Mouse (Mus musculus) midbrain, embryonic 10.5 days (tissue): ENCODE data around the gene Pygb. TPM values are rescaled to one million over a fixed set of nuclear protein-coding genes. Genes with fewer than 3 reads are reported as not detected.

ENCODE experiments used
- DNase-seq: peaks from one replicate; pipeline ENCODE4 v3.0.0-alpha.2; 2017; ENCODE audit warnings: low spot score
- H3K27ac ChIP-seq: fragments of 300-500 bp; sonication (generic); replicated peaks from 2 replicates; pipeline ENCODE4 v1.5.1; 2016; ENCODE audit warnings: mild to moderate bottlenecking
- H3K27me3 ChIP-seq: fragments of 300-500 bp; sonication (generic); 2 replicates; pipeline ENCODE4 v1.6.1; 2016; ENCODE audit warnings: low read depth, mild to moderate bottlenecking; ENCODE audit not compliant: poor library complexity, severe bottlenecking
- H3K36me3 ChIP-seq: fragments of 300-500 bp; sonication (generic); 2 replicates; pipeline ENCODE4 v1.6.1; 2016; ENCODE audit warnings: mild to moderate bottlenecking, moderate library complexity
- H3K4me1 ChIP-seq: fragments of 300-500 bp; sonication (generic); 2 replicates; pipeline ENCODE4 v1.6.1; 2016
- H3K4me3 ChIP-seq: fragments of 300-500 bp; sonication (generic); 2 replicates; pipeline ENCODE4 v1.5.1; 2016; ENCODE audit warnings: mild to moderate bottlenecking, moderate library complexity
- H3K9me3 ChIP-seq: fragments of 300-500 bp; sonication (generic); replicated peaks from 2 replicates; pipeline ENCODE4 v1.6.1; 2016; ENCODE audit warnings: mild to moderate bottlenecking
- WGBS: fragments of 180-500 bp; shearing (Covaris S2); methylation state at CpG from one replicate; pipeline ENCODE4 v1.1.7; 2016; 5-methylcytosine and 5-hydroxymethylcytosine counted together
- polyA plus RNA-seq: library from polyadenylated mRNA; unstranded; fragments of >200 nt; fragmentation: Nextera tagmentation; extraction: Ambion mirVana; gene quantifications from 2 replicates; pipeline ENCODE4 v1.2.1, GENCODE M21; 2016

Pygb gene
- polyA plus RNA-seq, 1 experiment from 2014 or later = 62.7 TPM

- WGBS = 92% methylated on average over 9 of the region's 9 CpGs
- Histone ChIP-seq H3K27me3 (no peaks in the 10 kb centered on the region), H3K9me3 (no peaks in the 10 kb centered on the region), H3K27ac (no peak overlapping the region), H3K4me3 (no peak overlapping the region), H3K36me3 (0 out of 2 replicates have a peak, but pooled peaks cover 3% of the 10 kb centered on the region), H3K4me1 (peaks cover 5% of the 10 kb centered on the region; the same call in 1 of the 2 replicates)
- no peak for DNase-seq
Measured at GRCm38 (mm10) chr2:150858724-150859487, 72.4 kb downstream of the Pygb start.

GRCm38 (mm10) chr2:150859709-150860470 is 73.4 kb downstream of the Pygb start:
- H3K27me3 ChIP-seq = no peaks in the 10 kb centered on the region
- no peaks in the 10 kb centered on the region for H3K9me3 ChIP-seq
- H3K36me3 ChIP-seq = 0 out of 2 replicates have a peak, but pooled peaks cover 3% of the 10 kb centered on the region
- no peak overlapping the region for H3K4me3 ChIP-seq
- no peak overlapping the region for H3K27ac ChIP-seq
- DNase-seq = no peak
- 87% methylated on average over 11 of the region's 11 CpGs for WGBS
- H3K4me1 ChIP-seq = peaks cover 3% of the 10 kb centered on the region; the same call in 1 of the 2 replicates

GRCm38 (mm10) chr2:150861128-150861527 is 74.6 kb downstream of the Pygb start:
- no peak overlapping the region for H3K4me3 ChIP-seq
- no peaks in the 10 kb centered on the region for H3K27me3 ChIP-seq
- H3K36me3 ChIP-seq = 0 out of 2 replicates have a peak, but pooled peaks cover 3% of the 10 kb centered on the region
- 93% methylated on average over 2 of the region's 2 CpGs for WGBS
- H3K4me1 ChIP-seq = no peaks in the 10 kb centered on the region
- DNase-seq = no peak
- H3K27ac ChIP-seq = no peak overlapping the region
- peaks cover 4% of the 10 kb centered on the region; the same call in 1 of the 2 replicates for H3K9me3 ChIP-seq

- Histone ChIP-seq H3K4me1 (no peaks in the 10 kb centered on the region), H3K36me3 (no peaks in the 10 kb centered on the region), H3K27ac (no peak overlapping the region), H3K27me3 (no peaks in the 10 kb centered on the region), H3K4me3 (no peak overlapping the region), H3K9me3 (peaks cover 4% of the 10 kb centered on the region; the same call in 1 of the 2 replicates)
- no peak for DNase-seq
- 89% methylated on average over 2 of the region's 2 CpGs for WGBS
Measured at GRCm38 (mm10) chr2:150867021-150867420, 80.5 kb downstream of the Pygb start.

GRCm38 (mm10) chr2:150869446-150869845 is 82.9 kb downstream of the Pygb start:
- no peaks in the 10 kb centered on the region for H3K36me3 ChIP-seq
- no peaks in the 10 kb centered on the region for H3K4me1 ChIP-seq
- H3K4me3 ChIP-seq = no peak overlapping the region
- H3K27me3 ChIP-seq = no peaks in the 10 kb centered on the region
- no peak for DNase-seq
- H3K9me3 ChIP-seq = peaks cover 4% of the 10 kb centered on the region; the same call in 1 of the 2 replicates
- H3K27ac ChIP-seq = no peak overlapping the region
- 94% methylated on average over 1 of the region's 1 CpGs for WGBS

GRCm38 (mm10) chr2:150874508-150874907 is 88.0 kb downstream of the Pygb start:
- DNase-seq = no peak
- Histone ChIP-seq H3K27me3 (no peaks in the 10 kb centered on the region), H3K9me3 (no peaks in the 10 kb centered on the region), H3K4me3 (no peak overlapping the region), H3K27ac (no peak overlapping the region), H3K36me3 (no peaks in the 10 kb centered on the region), H3K4me1 (no peaks in the 10 kb centered on the region)
- 93% methylated on average over 1 of the region's 1 CpGs for WGBS

GRCm38 (mm10) chr2:150875226-150875625 is 88.7 kb downstream of the Pygb start:
- DNase-seq = no peak
- WGBS = 100% methylated on average over 1 of the region's 1 CpGs
- no peaks in the 10 kb centered on the region for H3K36me3 ChIP-seq

GRCm38 (mm10) chr2:150877561-150877960 is 91.0 kb downstream of the Pygb start:
- Histone ChIP-seq H3K4me1 (no peaks in the 10 kb centered on the region), H3K36me3 (no peaks in the 10 kb centered on the region), H3K27me3 (no peaks in the 10 kb centered on the region), H3K27ac (no peak overlapping the region), H3K9me3 (no peaks in the 10 kb centered on the region), H3K4me3 (no peak overlapping the region)
- 83% methylated on average over 4 of the region's 4 CpGs for WGBS
- no peak for DNase-seq

More at GRCm38 (mm10) chr2:150875226-150875625, 88.7 kb downstream of the Pygb start:
- H3K9me3 ChIP-seq = no peaks in the 10 kb centered on the region
- H3K4me1 ChIP-seq = no peaks in the 10 kb centered on the region
- H3K27ac ChIP-seq = no peak overlapping the region
- no peak overlapping the region for H3K4me3 ChIP-seq
- H3K27me3 ChIP-seq = no peaks in the 10 kb centered on the region

Other genes with a start within 250 kb of the Pygb start
- 0.12 and 0.19 TPM in 2 replicates for gene Cst7, start 216.3 kb upstream of the Pygb start, polyA plus RNA-seq
- 35.6 and 38.6 TPM in 2 replicates for gene Apmap, start 178.2 kb upstream of the Pygb start, polyA plus RNA-seq
- gene Acss1, start 118.2 kb upstream of the Pygb start, polyA plus RNA-seq = 9.2 and 20.5 TPM in 2 replicates
- 0.19 and 0.56 TPM in 2 replicates for gene Vsx1, start 97.4 kb upstream of the Pygb start, polyA plus RNA-seq
- gene Entpd6, start 37.7 kb upstream of the Pygb start, polyA plus RNA-seq = 35.5 and 38.0 TPM in 2 replicates
- gene Abhd12, start 118.0 kb downstream of the Pygb start, polyA plus RNA-seq = 47.0 and 53.0 TPM in 2 replicates
- gene Gins1, start 118.7 kb downstream of the Pygb start, polyA plus RNA-seq = 78.8 and 81.0 TPM in 2 replicates